Mouse (Mus musculus): Measurements from ENCODE around the gene Ap2s1. TPM values are rescaled to one million over a fixed set of nuclear protein-coding genes. Genes with fewer than 3 reads are reported as not detected.

Gene Ap2s1
- total RNA-seq, 2 experiments from 2014 or later, result 52.5 to 56.7 TPM

- no peak for DNase-seq
These were observed 55.0 kb downstream of the Ap2s1 start for GRCm38 (mm10) chr7:16793010-16793725.

GRCm38 (mm10) chr7:16794886-16795285, 56.7 kb downstream of the Ap2s1 start:
- no peak for DNase-seq

Other genes starting within 250 kb of the Ap2s1 start
- gene Arhgap35, start 123.4 kb upstream of the Ap2s1 start, total RNA-seq (2021), result 10 to 100 TPM; 15.3 to 16.5 TPM
- not detected for gene Ceacam15, start 62.7 kb upstream of the Ap2s1 start, total RNA-seq (2021)
- not detected for gene Ceacam9, start 16.5 kb upstream of the Ap2s1 start, total RNA-seq (2021)
- 10 to 100 TPM; 14.2 to 47.4 TPM for gene Slc1a5, start 42.9 kb downstream of the Ap2s1 start, total RNA-seq (2021)
- gene Strn4, start 77.5 kb downstream of the Ap2s1 start, total RNA-seq (2021), result 10 to 100 TPM; 13.2 to 22.4 TPM
- gene Fkrp, start 78.3 kb downstream of the Ap2s1 start, total RNA-seq (2021), result 10 to 100 TPM; 35.7 to 42.3 TPM
- 1 to 10 TPM; 5.0 to 5.3 TPM for gene Prkd2, start 104.5 kb downstream of the Ap2s1 start, total RNA-seq (2021)
- 1 to 10 TPM; 1.9 to 2.3 TPM for gene Dact3, start 136.9 kb downstream of the Ap2s1 start, total RNA-seq (2021)
- gene Gng8, start 153.4 kb downstream of the Ap2s1 start, total RNA-seq (2021), result not detected
- 1 to 10 TPM in 1 of 2 experiments, under 1 TPM in 1; 0.97 to 1.3 TPM for gene Ptgir, start 168.1 kb downstream of the Ap2s1 start, total RNA-seq (2021)
- gene Calm3, start 185.7 kb downstream of the Ap2s1 start, total RNA-seq (2021), result 100 to 1,000 TPM; 257 to 291 TPM
- 1 to 10 TPM; 2.3 to 3.3 TPM for gene Pnmal2, start 206.3 kb downstream of the Ap2s1 start, total RNA-seq (2021)
- not detected for gene Pnmal1, start 221.3 kb downstream of the Ap2s1 start, total RNA-seq (2021)
- not detected for gene Gm42372, start 244.7 kb downstream of the Ap2s1 start, total RNA-seq (2021)